ENCODE assay signal across 28 mouse cellular contexts in the genomic region with DNA sequence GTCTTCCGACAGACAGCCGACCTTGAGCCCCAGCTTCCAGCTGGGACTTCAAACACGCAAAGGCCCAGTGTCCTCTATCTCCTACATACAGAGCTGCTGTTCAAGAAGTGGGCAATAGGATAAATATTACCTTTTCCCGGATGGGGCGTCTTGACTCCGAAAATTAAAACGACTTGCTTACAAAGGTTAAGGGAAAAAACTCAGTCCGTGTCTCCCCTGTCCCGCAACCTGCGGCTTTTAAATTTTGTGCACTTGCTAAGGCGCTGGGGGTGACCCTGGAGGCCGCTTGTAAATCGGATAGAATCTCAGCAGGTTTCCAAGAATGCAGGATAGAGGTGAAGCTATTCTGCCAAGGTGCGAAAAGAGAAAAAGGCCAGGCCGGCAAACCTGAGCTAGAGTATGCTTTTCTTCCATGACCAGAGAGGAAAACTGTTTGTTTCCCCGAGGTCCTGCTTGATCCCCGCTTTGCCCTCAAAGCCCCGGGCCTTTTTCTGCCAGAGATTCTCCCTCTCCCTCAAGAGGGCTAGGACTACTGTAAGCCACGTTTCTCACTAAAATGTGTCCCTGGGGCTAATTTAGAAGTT. TPM values are rescaled to one million over a fixed set of nuclear protein-coding genes. Genes with fewer than 3 reads are reported as not detected.
A peak's percentile ranks its signal among the peaks of the same experiment; 100 is the strongest.
DNase-seq lines count a peak whose midpoint lies in the region; ATAC-seq lines count a peak whose summit lies in the region.
"Had no signal": no experiment of that assay in that cellular context is flagged by ENCODE, and none has a peak within 500 bp of the region (broad histone marks: within the 10 kb centered on the region; RNA-seq: fewer than 3 reads in every experiment).

No protein-coding gene starts in this region.

- no peaks in the 10 kb centered on the region for H3K9me3 ChIP-seq in heart, embryonic 10.5 days
- no peaks in the 10 kb centered on the region for H3K9me3 ChIP-seq in midbrain, embryonic 14.5 days (ENCODE audit: control insufficient read depth, low read length)
- no peaks in the 10 kb centered on the region for H3K9me3 ChIP-seq in midbrain, embryonic 13.5 days
- H3K9me3 ChIP-seq in embryonic facial prominence, embryonic 10.5 days: no peaks in the 10 kb centered on the region
- H3K9me3 ChIP-seq: forebrain, embryonic 13.5 days; hindbrain, embryonic 15.5 days; limb, embryonic 15.5 days; liver, embryonic 15.5 days; neural tube, embryonic 13.5 days had no signal

- no peaks in the 10 kb centered on the region for H3K36me3 ChIP-seq in heart, embryonic 10.5 days
- H3K36me3 ChIP-seq in midbrain, embryonic 14.5 days (ENCODE audit: control insufficient read depth, insufficient read depth, low read length): no peaks in the 10 kb centered on the region
- no peaks in the 10 kb centered on the region for H3K36me3 ChIP-seq in midbrain, embryonic 13.5 days
- H3K36me3 ChIP-seq in embryonic facial prominence, embryonic 10.5 days (replicated peaks): no peaks in the 10 kb centered on the region
- H3K36me3 ChIP-seq: hindbrain, embryonic 15.5 days; limb, embryonic 15.5 days; liver, embryonic 15.5 days; neural tube, embryonic 13.5 days had no signal

- ATAC-seq in midbrain, embryonic 14.5 days (ENCODE audit: low FRiP score, low TSS enrichment): no peak
- ATAC-seq in midbrain, embryonic 13.5 days: no peak

- no peak overlapping the region for H3K27ac ChIP-seq in heart, embryonic 10.5 days
- H3K27ac ChIP-seq in midbrain, embryonic 14.5 days (replicated peaks; ENCODE audit: low read depth, low read length): no peak overlapping the region
- no peak overlapping the region for H3K27ac ChIP-seq in midbrain, embryonic 13.5 days
- H3K27ac ChIP-seq in embryonic facial prominence, embryonic 10.5 days (replicated peaks): no peak overlapping the region
- H3K27ac ChIP-seq: forebrain, embryonic 13.5 days; hindbrain, embryonic 15.5 days; layer of hippocampus, adult 2 months; limb, embryonic 15.5 days; liver, embryonic 15.5 days; neural tube, embryonic 13.5 days had no signal

- H3K27me3 ChIP-seq in heart, embryonic 10.5 days (ENCODE audit: insufficient read depth, poor library complexity, severe bottlenecking): peaks cover 78% of the 10 kb centered on the region
- peaks cover 81% of the 10 kb centered on the region for H3K27me3 ChIP-seq in midbrain, embryonic 14.5 days (ENCODE audit: control insufficient read depth, insufficient read depth, low read length)
- peaks cover 91% of the 10 kb centered on the region for H3K27me3 ChIP-seq in midbrain, embryonic 13.5 days
- peaks cover 86% of the 10 kb centered on the region for H3K27me3 ChIP-seq in embryonic facial prominence, embryonic 10.5 days (replicated peaks; ENCODE audit: low read depth, poor library complexity, severe bottlenecking)

- H3K4me2 ChIP-seq in midbrain, embryonic 14.5 days (ENCODE audit: low read length): no peak overlapping the region
- H3K4me2 ChIP-seq in midbrain, embryonic 13.5 days (replicated peaks): no peak overlapping the region
- H3K4me2 ChIP-seq: forebrain, embryonic 13.5 days; hindbrain, embryonic 15.5 days; limb, embryonic 15.5 days; liver, embryonic 15.5 days; neural tube, embryonic 13.5 days had no signal

- intact Hi-C loops in heart, postnatal 36 days (cut with DNase I): no loop called here

- WGBS in heart, embryonic 10.5 days: 3% methylated on average over 19 of the region's 19 CpGs
- WGBS in midbrain, embryonic 14.5 days: 1% methylated on average over 19 of the region's 19 CpGs
- WGBS in midbrain, embryonic 13.5 days: 1% methylated on average over 19 of the region's 19 CpGs
- WGBS in embryonic facial prominence, embryonic 10.5 days: 2% methylated on average over 19 of the region's 19 CpGs

- no peak overlapping the region for H3K4me3 ChIP-seq in heart, embryonic 10.5 days
- H3K4me3 ChIP-seq in midbrain, embryonic 14.5 days (replicated peaks; ENCODE audit: low read depth, low read length): no peak overlapping the region
- no peak overlapping the region for H3K4me3 ChIP-seq in midbrain, embryonic 13.5 days (replicated peaks)
- H3K4me3 ChIP-seq in embryonic facial prominence, embryonic 10.5 days: peak overlapping the region; percentile 25; the same call in 1 of the 2 replicates
- H3K4me3 ChIP-seq: forebrain, embryonic 13.5 days; hindbrain, embryonic 15.5 days; layer of hippocampus, adult 2 months; limb, embryonic 15.5 days; liver, embryonic 15.5 days; neural tube, embryonic 13.5 days had no signal

- no peak overlapping the region for H3K9ac ChIP-seq in midbrain, embryonic 14.5 days (replicated peaks; ENCODE audit: low read length)
- no peak overlapping the region for H3K9ac ChIP-seq in midbrain, embryonic 13.5 days (replicated peaks)
- H3K9ac ChIP-seq: forebrain, embryonic 13.5 days; hindbrain, embryonic 15.5 days; limb, embryonic 15.5 days; liver, embryonic 15.5 days; neural tube, embryonic 13.5 days had no signal

- peak; percentile 71 for DNase-seq in heart, embryonic 10.5 days (ENCODE audit: low spot score)
- DNase-seq in heart, postnatal 36 days: no peak
- DNase-seq in midbrain, embryonic 14.5 days: peak; percentile 29
- peak; percentile 47 for DNase-seq in embryonic facial prominence, embryonic 10.5 days (ENCODE audit: low spot score)
- DNase-seq in urinary bladder, postnatal 4 days (ENCODE audit: low spot score in 2 of 2): no peak
- DNase-seq in kidney, adult 11 months: no peak
- DNase-seq: adrenal gland, adult 8-10 months; cerebellum, adult 9-11 months; kidney, adult 18-20 months; kidney, postnatal 10 days; layer of hippocampus, postnatal 36 days; lung, postnatal 10 days; spleen, adult 18-20 months; thymus, postnatal 25 days had no signal

- H3K4me1 ChIP-seq in heart, embryonic 10.5 days: peaks cover 14% of the 10 kb centered on the region
- no peaks in the 10 kb centered on the region for H3K4me1 ChIP-seq in midbrain, embryonic 14.5 days (ENCODE audit: control insufficient read depth, insufficient read depth, low read length)
- H3K4me1 ChIP-seq in midbrain, embryonic 13.5 days (replicated peaks): peaks cover 6% of the 10 kb centered on the region
- peaks cover 26% of the 10 kb centered on the region for H3K4me1 ChIP-seq in embryonic facial prominence, embryonic 10.5 days
- H3K4me1 ChIP-seq: liver, embryonic 15.5 days had no signal

RNA-seq across cellular contexts. Expression of gene Six6, which starts 2.1 kb away (rescaled TPM):
- polyA plus RNA-seq in heart, embryonic 10.5 days (2016; fragmentation: Nextera tagmentation; extraction: Ambion mirVana): not detected in 2 replicates
- total RNA-seq in heart, postnatal 36 days (2021): not detected
- not detected in 2 replicates for polyA plus RNA-seq in midbrain, embryonic 14.5 days (2014; fragmentation: Nextera tagmentation; extraction: Ambion mirVana)
- polyA plus RNA-seq in midbrain, embryonic 13.5 days (2015; fragmentation: Nextera tagmentation; extraction: Ambion mirVana): 0.86 and 2.5 TPM in 2 replicates
- 6.5 and 8.7 TPM in 2 replicates for polyA plus RNA-seq in embryonic facial prominence, embryonic 10.5 days (2016; fragmentation: Nextera tagmentation; extraction: Ambion mirVana)
- total RNA-seq: adrenal gland, adult 8-10 months; gastrocnemius, postnatal 4 days; layer of hippocampus, adult 2 months; layer of hippocampus, postnatal 36 days; left cerebral cortex, postnatal 14 days; megakaryocyte progenitor cell, adult 5-6 weeks; monocyte, adult 5-6 weeks had no signal
- polyA plus RNA-seq: C2C12; cortical plate, adult 2 months; heart, postnatal 0 days; hindbrain, embryonic 15.5 days; limb, embryonic 15.5 days; liver, embryonic 15.5 days; neural tube, embryonic 13.5 days had no signal

RNA-seq across cellular contexts. Expression of gene 4930447C04Rik, which starts 2.9 kb away (rescaled TPM):
- 4.3 and 4.8 TPM in 2 replicates for polyA plus RNA-seq in heart, embryonic 10.5 days (2016; fragmentation: Nextera tagmentation; extraction: Ambion mirVana)
- under 1 TPM; 0.14 to 0.57 TPM for total RNA-seq in heart, postnatal 36 days (2021)
- 2.9 and 3.0 TPM in 2 replicates for polyA plus RNA-seq in midbrain, embryonic 14.5 days (2014; fragmentation: Nextera tagmentation; extraction: Ambion mirVana)
- polyA plus RNA-seq in midbrain, embryonic 13.5 days (2015; fragmentation: Nextera tagmentation; extraction: Ambion mirVana): 2.3 and 3.2 TPM in 2 replicates
- 5.2 and 6.4 TPM in 2 replicates for polyA plus RNA-seq in embryonic facial prominence, embryonic 10.5 days (2016; fragmentation: Nextera tagmentation; extraction: Ambion mirVana)
- total RNA-seq: monocyte, adult 5-6 weeks had no signal
- polyA plus RNA-seq: C2C12 had no signal

Comparison
In these comparisons a context has a peak if more than half of its experiments do, and no peak if none do; other contexts are left out.
1. DNase-seq: peak in heart, embryonic 10.5 days (single experiment), midbrain, embryonic 14.5 days (single experiment) and embryonic facial prominence, embryonic 10.5 days (single experiment); none in heart, postnatal 36 days (0 of 2), urinary bladder, postnatal 4 days (0 of 2) and kidney, adult 11 months (single experiment).